Mouse (Mus musculus): ENCODE data around the gene Cttnbp2.

Cttnbp2 gene

GRCm38 (mm10) chr6:18514480-18515352, at the start of gene Cttnbp2:
Gene Cttnbp2 (minus strand): TSS chr6:18514843.
- peak; percentile 73 to 75 for DNase-seq (ENCODE audit: low spot score in 2 of 2)

- no peak for DNase-seq (ENCODE audit: low spot score in 2 of 2)
Observed at GRCm38 (mm10) chr6:18559019-18559418, 44.4 kb upstream of the Cttnbp2 start.

GRCm38 (mm10) chr6:18547516-18548465, 33.1 kb upstream of the Cttnbp2 start:
- DNase-seq (ENCODE audit: low spot score in 2 of 2), result peak; percentile 11 to 30

- no peak for DNase-seq (ENCODE audit: low spot score in 2 of 2)
Observed at GRCm38 (mm10) chr6:18543878-18544277, 29.2 kb upstream of the Cttnbp2 start.

- DNase-seq (ENCODE audit: low spot score in 2 of 2), result no peak
Observed at GRCm38 (mm10) chr6:18540396-18540795, 25.8 kb upstream of the Cttnbp2 start.

GRCm38 (mm10) chr6:18530394-18530793, 15.8 kb upstream of the Cttnbp2 start:
- no peak for DNase-seq (ENCODE audit: low spot score in 2 of 2)

- no peak for DNase-seq (ENCODE audit: low spot score in 2 of 2)
Observed at GRCm38 (mm10) chr6:18517626-18518025, 3.0 kb upstream of the Cttnbp2 start.

GRCm38 (mm10) chr6:18513611-18514473, 801 bp downstream of the Cttnbp2 start:
- DNase-seq (ENCODE audit: low spot score in 2 of 2), result peak; percentile 17 to 53

- DNase-seq (ENCODE audit: low spot score in 2 of 2), result no peak
Observed at GRCm38 (mm10) chr6:18511886-18512285, 2.8 kb downstream of the Cttnbp2 start.

GRCm38 (mm10) chr6:18508036-18508435, 6.6 kb downstream of the Cttnbp2 start:
- DNase-seq (ENCODE audit: low spot score in 2 of 2), result peak in 1 of 2 experiments; percentile 46

GRCm38 (mm10) chr6:18499833-18500232, 14.8 kb downstream of the Cttnbp2 start:
- DNase-seq (ENCODE audit: low spot score in 2 of 2), result no peak

GRCm38 (mm10) chr6:18492977-18493376, 21.7 kb downstream of the Cttnbp2 start:
- DNase-seq (ENCODE audit: low spot score in 2 of 2), result no peak

GRCm38 (mm10) chr6:18492248-18492901, 22.3 kb downstream of the Cttnbp2 start:
- DNase-seq (ENCODE audit: low spot score in 2 of 2), result no peak

GRCm38 (mm10) chr6:18485087-18485486, 29.6 kb downstream of the Cttnbp2 start:
- DNase-seq (ENCODE audit: low spot score in 2 of 2), result no peak

GRCm38 (mm10) chr6:18484061-18484460, 30.6 kb downstream of the Cttnbp2 start:
- DNase-seq (ENCODE audit: low spot score in 2 of 2), result no peak

- DNase-seq (ENCODE audit: low spot score in 2 of 2), result no peak
Observed at GRCm38 (mm10) chr6:18482546-18482945, 32.1 kb downstream of the Cttnbp2 start.

- DNase-seq (ENCODE audit: low spot score in 2 of 2), result no peak
Observed at GRCm38 (mm10) chr6:18481781-18482180, 32.9 kb downstream of the Cttnbp2 start.

- no peak for DNase-seq (ENCODE audit: low spot score in 2 of 2)
Observed at GRCm38 (mm10) chr6:18477313-18477930, 37.2 kb downstream of the Cttnbp2 start.

GRCm38 (mm10) chr6:18474983-18475382, 39.7 kb downstream of the Cttnbp2 start:
- no peak for DNase-seq (ENCODE audit: low spot score in 2 of 2)

- DNase-seq (ENCODE audit: low spot score in 2 of 2), result no peak
Observed at GRCm38 (mm10) chr6:18474541-18474940, 40.1 kb downstream of the Cttnbp2 start.

Data from right cerebral cortex, postnatal 36 days (tissue).